Mouse (Mus musculus) testis, postnatal 10 days (tissue): ENCODE results near the gene Lalba.
"Not testable (repeated sequence)": the region's sequence is repeated elsewhere in the genome, so short reads cannot be mapped to it uniquely, and the experiment has no call there.

Experiments used
- DNase-seq: peaks from one replicate; pipeline ENCODE4 v3.0.0; 2021; ENCODE audit warnings: low spot score

The Lalba gene

GRCm38 (mm10) chr15:98482701-98483100 is at the start of gene Lalba:
Gene Lalba (minus strand): TSS chr15:98482721.
- no peak for DNase-seq

DNA sequence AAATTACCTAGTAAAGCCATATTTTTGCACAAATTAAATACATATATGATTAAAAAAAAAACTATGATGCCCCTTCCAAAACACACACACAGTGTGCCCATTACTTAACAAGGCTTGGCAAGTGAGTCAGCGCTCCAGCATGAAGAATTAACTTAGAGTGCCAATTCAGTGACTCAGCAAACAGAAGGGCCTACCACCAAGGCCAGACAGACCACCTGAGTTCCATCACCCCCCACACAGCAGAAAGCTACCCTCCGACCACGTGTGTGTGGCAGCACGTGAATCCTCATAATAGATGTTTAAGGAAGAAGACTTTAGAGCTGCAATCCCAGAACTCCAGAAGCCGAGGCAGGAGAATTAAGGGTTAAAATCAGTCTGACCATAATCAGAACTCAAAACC is 49.8 kb upstream of the Lalba start:
- no peak for DNase-seq

- no peak for DNase-seq
These were observed 45.6 kb upstream of the Lalba start for GRCm38 (mm10) chr15:98528066-98528563.

- no peak for DNase-seq
These were observed 44.7 kb upstream of the Lalba start for GRCm38 (mm10) chr15:98527056-98527771.

DNA sequence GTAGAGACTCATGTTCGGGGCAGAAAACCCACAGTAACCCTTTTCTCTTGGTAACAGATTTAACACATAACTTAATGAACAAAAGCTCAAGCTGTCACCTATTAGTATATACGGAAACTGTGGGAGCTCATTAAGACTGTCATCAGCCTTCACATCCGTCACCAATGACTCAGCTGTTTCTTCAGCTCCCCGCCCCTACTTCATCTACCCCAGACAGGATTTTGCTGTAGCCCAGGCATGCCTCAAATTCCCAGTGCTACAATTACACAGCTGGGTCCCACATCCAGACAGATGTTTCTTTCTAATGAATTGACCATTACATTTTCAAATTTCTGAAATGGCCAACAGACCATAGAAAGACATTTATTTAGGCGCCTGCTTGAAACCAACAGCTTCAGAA is 43.5 kb upstream of the Lalba start:
- DNase-seq: no peak

GRCm38 (mm10) chr15:98521245-98521644 is 38.7 kb upstream of the Lalba start:
- no peak for DNase-seq

GRCm38 (mm10) chr15:98517380-98518355 is 35.1 kb upstream of the Lalba start:
- peak; percentile 74 for DNase-seq

GRCm38 (mm10) chr15:98514845-98515244 is 32.3 kb upstream of the Lalba start:
- not testable (repeated sequence) for DNase-seq

GRCm38 (mm10) chr15:98514146-98514545 is 31.6 kb upstream of the Lalba start:
- no peak for DNase-seq

- not testable (repeated sequence) for DNase-seq
These were observed 31.2 kb upstream of the Lalba start for GRCm38 (mm10) chr15:98513676-98514075.

DNA sequence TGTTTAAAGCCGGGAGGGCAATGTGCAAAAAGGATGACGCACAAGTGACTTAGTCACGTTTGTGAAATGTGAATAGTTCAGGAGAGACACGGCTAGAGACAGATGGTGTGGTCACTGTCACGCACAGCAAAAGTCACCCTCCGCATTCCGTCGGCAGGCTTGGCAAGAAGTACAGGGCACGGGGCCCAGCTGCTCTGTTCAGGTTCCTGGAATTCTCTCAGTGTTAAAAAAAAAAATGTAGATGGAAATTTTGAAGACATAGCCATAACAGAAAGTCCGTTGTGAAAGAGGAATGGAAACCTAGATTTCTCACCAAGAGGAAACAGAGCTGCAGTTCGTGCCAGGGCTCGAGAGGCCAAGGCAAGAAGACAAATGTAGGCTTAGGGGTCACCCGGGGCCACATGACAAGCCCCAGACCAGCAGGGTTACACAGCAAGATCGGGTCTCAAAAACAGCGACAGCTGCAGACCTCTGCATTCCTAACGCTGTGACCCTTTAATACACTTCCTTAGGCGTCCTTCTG is 30.3 kb upstream of the Lalba start:
- no peak for DNase-seq

DNA sequence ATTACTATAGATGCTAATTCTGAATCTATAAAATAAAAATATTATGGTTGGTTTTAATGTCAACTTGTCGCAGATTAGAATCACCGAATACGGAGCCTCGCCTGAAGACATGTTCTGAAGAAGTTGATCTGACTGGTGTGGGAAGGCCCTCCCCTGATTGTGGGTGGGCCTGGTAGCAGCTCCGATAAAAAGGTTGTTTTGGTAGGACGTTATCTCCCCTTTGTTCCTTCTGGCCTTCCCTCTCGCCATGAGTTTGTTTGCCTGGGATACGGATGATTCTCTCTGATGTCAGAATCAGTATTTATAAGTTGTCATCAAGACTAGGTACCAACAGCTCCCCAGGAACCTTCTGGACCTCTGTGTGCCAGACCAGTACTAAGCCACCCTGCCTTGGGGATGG is 29.7 kb upstream of the Lalba start:
- no peak for DNase-seq

DNA sequence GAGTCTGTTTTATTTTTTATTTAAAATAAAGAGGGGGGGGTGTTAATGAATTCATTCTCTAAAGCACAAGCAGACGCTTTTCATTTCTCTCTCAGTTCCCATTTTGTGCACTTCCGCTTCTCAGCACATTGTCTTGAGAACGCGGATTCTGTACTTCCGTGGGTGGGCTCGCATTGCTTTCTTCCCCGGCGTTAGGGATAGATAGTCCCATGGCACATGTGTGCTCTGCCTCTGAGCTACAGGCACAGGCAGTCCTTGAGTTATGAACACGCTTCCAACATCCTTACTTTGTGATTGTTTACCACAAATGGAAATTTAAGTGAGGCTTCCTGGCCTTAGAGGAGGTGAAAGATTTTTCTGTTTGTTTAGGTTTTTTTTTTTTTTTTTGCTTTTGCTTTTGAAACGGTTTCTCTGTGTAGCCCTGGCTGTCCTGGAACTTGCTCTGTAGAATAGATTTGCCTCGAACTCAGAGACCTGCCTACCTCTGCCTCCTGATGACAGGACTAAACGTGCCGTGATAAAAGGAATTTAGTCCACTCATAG is 28.9 kb upstream of the Lalba start:
- DNase-seq: no peak

- peak; percentile 88 for DNase-seq
These were observed 28.2 kb upstream of the Lalba start for GRCm38 (mm10) chr15:98510438-98511385.

DNA sequence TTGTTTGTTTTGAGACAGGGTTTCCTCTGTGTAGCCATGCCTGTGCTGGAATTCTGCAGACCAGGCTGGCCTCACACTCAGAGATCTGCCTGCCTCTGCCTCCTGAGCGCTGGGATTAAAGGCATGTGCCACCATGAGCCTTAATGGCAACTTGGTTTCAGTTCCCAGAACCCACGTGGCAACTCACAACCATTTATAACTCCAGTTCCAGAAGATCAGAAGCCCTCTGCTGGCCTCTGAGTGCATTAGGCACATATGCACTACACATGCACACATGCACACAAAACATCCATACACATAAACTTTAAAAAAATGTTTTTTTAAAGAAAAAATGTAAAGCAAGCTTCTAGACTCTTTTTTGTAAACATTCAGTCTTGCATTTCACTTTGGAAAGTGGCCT is 26.9 kb upstream of the Lalba start:
- DNase-seq: no peak

DNA sequence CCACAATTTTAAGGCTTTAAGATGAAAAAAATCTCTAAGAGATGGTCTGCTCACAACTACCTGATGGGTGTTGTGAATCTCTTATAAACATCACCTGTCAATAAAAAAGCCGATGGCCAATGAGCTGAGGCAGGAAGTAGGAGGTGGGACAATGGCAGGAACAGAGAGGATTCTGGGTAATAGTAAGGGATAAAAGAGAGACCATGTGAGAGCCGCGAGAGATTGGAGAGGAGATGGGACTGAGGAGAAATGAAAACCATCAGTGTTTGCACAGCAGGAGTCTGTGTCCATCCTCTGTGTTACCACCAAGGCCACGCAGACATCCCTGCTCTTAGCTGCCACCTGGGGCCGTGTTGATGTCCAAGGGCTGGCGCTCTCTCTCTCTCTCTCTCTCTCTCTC is 24.8 kb upstream of the Lalba start:
- DNase-seq: no peak

DNA sequence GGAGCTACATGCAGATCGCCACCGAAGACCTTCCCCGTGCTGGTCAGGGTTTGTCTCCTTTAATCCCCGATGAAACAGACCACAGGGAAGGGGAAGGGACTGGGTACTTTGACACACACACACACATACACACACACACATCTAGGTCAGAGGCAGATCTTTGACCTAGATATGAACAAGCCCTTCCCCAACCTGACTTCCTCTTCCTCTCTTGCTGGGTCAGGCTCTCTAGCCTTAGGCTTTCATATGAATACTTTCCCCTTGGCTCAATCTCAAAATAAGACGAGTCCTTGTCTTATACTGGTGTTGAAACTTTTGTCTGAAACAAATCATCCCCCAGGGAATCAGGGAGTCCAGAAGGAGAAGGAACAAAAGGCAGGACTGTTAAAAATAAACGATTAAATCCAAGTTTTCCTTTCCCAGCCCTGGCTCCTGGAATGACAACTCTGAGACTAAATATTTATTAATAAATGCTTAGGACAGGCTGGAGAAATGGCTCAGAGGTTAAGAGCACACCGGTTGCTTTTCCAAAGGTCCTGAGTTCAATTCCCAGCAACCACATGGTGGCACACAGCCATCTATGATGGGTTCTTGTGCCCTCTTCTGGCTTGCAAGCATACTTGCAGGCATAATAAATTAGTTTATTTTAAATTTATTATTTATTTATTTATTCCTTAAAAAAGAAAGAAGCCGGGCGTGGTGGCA is 23.9 kb upstream of the Lalba start:
- DNase-seq: no peak

DNA sequence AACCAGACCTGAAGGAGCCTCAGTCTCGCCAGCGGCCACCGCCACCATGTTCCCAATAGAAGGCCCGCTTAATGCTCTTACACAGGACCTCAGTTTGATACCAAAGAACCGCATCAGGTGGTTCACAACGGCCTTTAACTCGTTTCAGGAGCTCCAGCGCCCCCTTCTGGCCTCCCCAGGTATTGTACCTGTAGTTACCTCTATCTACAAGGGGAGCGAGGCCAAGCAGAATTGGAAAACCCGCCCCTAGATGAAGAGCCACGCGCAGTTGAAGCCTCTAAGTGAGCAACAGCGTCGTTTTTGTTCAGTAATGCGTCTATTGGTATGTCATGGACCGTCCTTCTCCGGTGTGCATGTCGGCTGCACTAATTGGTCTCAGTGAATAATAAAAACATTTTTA is 22.0 kb upstream of the Lalba start:
- DNase-seq: peak; percentile 91

GRCm38 (mm10) chr15:98503317-98503716 is 20.8 kb upstream of the Lalba start:
- DNase-seq: no peak

DNA sequence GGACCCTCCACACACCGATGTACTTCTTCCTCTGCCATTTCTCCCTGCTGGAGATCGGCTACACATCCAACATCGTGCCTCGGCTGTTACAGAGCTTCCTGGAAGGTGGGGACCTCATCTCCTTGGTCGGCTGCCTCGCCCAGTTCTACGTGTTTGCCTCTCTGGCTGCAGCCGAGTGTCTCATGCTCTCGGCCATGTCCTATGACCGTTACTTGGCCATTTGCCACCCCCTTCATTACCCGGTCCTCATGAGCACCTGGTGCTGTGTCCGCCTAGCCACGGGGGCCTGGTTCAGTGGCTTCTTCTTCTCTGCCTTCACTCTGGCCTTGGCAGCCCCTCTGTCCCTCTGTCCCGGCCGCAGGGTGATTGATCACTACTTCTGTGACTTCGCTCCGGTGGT is 15.1 kb upstream of the Lalba start:
- DNase-seq: no peak

- DNase-seq: no peak
These were observed 9.6 kb upstream of the Lalba start, which contains the start of gene Olfr279 for GRCm38 (mm10) chr15:98492102-98492501. Gene Olfr279 (plus strand): TSS chr15:98492402.
